Mouse (Mus musculus) myocyte (in vitro differentiated cells): ENCODE measurements around the gene Psenen. TPM values are rescaled to one million over a fixed set of nuclear protein-coding genes. Genes with fewer than 3 reads are reported as not detected.

Source experiments
- H3K27me3 ChIP-seq: one replicate; pipeline ENCODE4 v1.6.1; 2011; ENCODE audit not compliant: control insufficient read depth, insufficient read depth, insufficient read length
- H3K36me3 ChIP-seq: one replicate; pipeline ENCODE4 v1.6.1; 2011; ENCODE audit not compliant: control insufficient read depth, insufficient read depth
- H3K4me2 ChIP-seq: one replicate; pipeline ENCODE4 v1.6.1; 2011; ENCODE audit warnings: low read depth, control low read depth
- H3K4me3 ChIP-seq: one replicate; pipeline ENCODE4 v1.5.1; 2011; ENCODE audit warnings: mild to moderate bottlenecking, control low read depth, moderate library complexity
- H3K79me2 ChIP-seq: one replicate; pipeline ENCODE4 v1.6.1; 2011; ENCODE audit not compliant: control insufficient read depth, insufficient read depth
- H3ac ChIP-seq: one replicate; pipeline ENCODE4 v1.6.1; 2011; ENCODE audit not compliant: control insufficient read depth, insufficient read length
- CEBPB ChIP-seq: IDR thresholded peaks from 2 replicates; pipeline ENCODE4 v1.6.1; 2011; ENCODE audit warnings: mild to moderate bottlenecking, moderate library complexity; ENCODE audit not compliant: poor library complexity, insufficient read depth, severe bottlenecking
- E2F4 ChIP-seq: IDR thresholded peaks from one replicate; pipeline ENCODE4 v1.6.1; 2011; ENCODE audit warnings: mild to moderate bottlenecking, control low read depth, moderate library complexity; ENCODE audit not compliant: insufficient read depth
- MAX ChIP-seq: IDR thresholded peaks from one replicate; pipeline ENCODE4 v1.6.1; 2011; ENCODE audit warnings: low read depth, mild to moderate bottlenecking, control low read depth
- MYOD1 ChIP-seq, 3 experiments: IDR thresholded peaks; one replicate each; pipeline ENCODE4 v1.6.1; 2011; ENCODE audit warnings: control low read depth in 2 of 3, low read depth in 2 of 3, mild to moderate bottlenecking in 2 of 3, moderate library complexity in 1 of 3; ENCODE audit not compliant: insufficient read length in 2 of 3, control insufficient read depth in 1 of 3
- MYOG ChIP-seq, 3 experiments: IDR thresholded peaks; one replicate each; pipeline ENCODE4 v1.6.1; 2011; ENCODE audit warnings: control low read depth in 2 of 3, low read depth in 2 of 3, mild to moderate bottlenecking in 2 of 3; ENCODE audit not compliant: insufficient read length in 2 of 3, control insufficient read depth in 1 of 3, insufficient read depth in 1 of 3
- POLR2A ChIP-seq: IDR thresholded peaks from one replicate; pipeline ENCODE4 v1.6.1; 2011; ENCODE audit warnings: low read depth, mild to moderate bottlenecking, control low read depth, moderate library complexity; ENCODE audit not compliant: insufficient read length
- POLR2AphosphoS2 ChIP-seq: IDR thresholded peaks from one replicate; pipeline ENCODE4 v1.6.1; 2011; ENCODE audit warnings: low read depth, control low read depth; ENCODE audit not compliant: insufficient read length
- REST ChIP-seq: IDR thresholded peaks from one replicate; pipeline ENCODE4 v1.6.1; 2011; ENCODE audit warnings: mild to moderate bottlenecking, control low read depth, moderate library complexity; ENCODE audit not compliant: insufficient read depth, insufficient read length
- SRF ChIP-seq: IDR thresholded peaks from one replicate; pipeline ENCODE4 v1.6.1; 2011; ENCODE audit warnings: low read depth; ENCODE audit not compliant: control insufficient read depth, insufficient read length
- TCF12 ChIP-seq: IDR thresholded peaks from one replicate; pipeline ENCODE4 v1.6.1; 2011; ENCODE audit warnings: mild to moderate bottlenecking, control low read depth; ENCODE audit not compliant: poor library complexity, insufficient read depth, severe bottlenecking
- TCF3 ChIP-seq: IDR thresholded peaks from one replicate; pipeline ENCODE4 v1.6.1; 2011; ENCODE audit warnings: low read depth, control low read depth; ENCODE audit not compliant: insufficient read length
- USF1 ChIP-seq: IDR thresholded peaks from one replicate; pipeline ENCODE4 v1.6.1; 2011; ENCODE audit warnings: low read depth, mild to moderate bottlenecking, control low read depth, moderate library complexity
- polyA plus RNA-seq: library from polyadenylated mRNA; unstranded; fragments of >200 nt; fragmentation: generic; extraction: Trizol; gene quantifications from one replicate; pipeline ENCODE4 v1.2.1, GENCODE M21; 2012; ENCODE audit warnings: missing spikeins

The Psenen gene
- polyA plus RNA-seq, 1 experiment = 169 TPM

DNA sequence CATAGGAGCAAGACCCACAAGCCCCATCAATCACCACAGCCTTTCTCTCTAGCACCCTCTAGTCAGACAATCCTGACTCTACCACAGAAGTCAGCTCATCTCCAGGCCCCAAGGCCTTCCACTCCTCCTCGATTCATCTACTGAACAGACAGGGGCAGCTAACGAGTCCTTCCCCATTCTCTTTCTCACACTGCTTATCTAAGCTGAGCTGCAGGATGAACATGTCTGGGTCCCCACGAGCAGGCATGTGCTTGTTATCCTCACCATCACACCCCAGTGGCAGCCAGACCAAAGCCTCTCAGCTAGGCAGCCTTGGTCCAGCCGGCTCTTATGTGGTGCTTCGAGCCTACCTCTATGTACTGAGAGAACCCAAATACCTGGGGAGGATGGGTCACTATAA is 9.0 kb upstream of the Psenen start:
- H3K27me3 ChIP-seq = no peaks in the 10 kb centered on the region
- H3K79me2 ChIP-seq = no peaks in the 10 kb centered on the region
- no peak overlapping the region for H3ac ChIP-seq
- TF ChIP-seq POLR2A (no peak), TCF3 (no peak)
- no peak overlapping the region for H3K4me2 ChIP-seq
- no peak overlapping the region for H3K4me3 ChIP-seq
- H3K36me3 ChIP-seq = peaks cover 30% of the 10 kb centered on the region

DNA sequence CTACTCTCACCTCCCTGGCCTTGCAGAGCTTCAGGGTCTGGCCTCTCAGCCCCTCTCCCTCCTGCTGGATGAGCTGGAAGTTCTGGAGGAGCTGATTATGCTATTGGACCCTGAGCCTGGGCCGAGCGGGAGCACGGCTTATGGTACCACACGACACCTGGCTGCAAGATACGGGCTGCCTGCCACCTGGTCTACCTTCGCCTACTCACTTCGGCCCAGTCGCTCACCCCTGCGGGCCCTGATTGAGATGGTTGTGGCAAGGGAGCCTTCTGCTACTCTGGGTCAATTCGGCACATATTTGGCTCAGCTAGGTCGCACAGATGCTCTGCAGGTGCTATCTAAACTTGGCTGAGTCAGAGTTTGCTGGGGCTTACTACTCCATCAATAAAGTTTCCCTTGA is 4.1 kb upstream of the Psenen start:
- Histone ChIP-seq H3K79me2 (peaks cover 2% of the 10 kb centered on the region), H3K4me2 (no peak overlapping the region), H3K4me3 (no peak overlapping the region), H3K27me3 (no peaks in the 10 kb centered on the region), H3ac (no peak overlapping the region), H3K36me3 (peaks cover 17% of the 10 kb centered on the region)
- no peak for TF ChIP-seq TCF12
- peak; percentile 76 for TF ChIP-seq POLR2AphosphoS2
- TF ChIP-seq POLR2A = peak; percentile 20
- no peak for TF ChIP-seq REST

DNA sequence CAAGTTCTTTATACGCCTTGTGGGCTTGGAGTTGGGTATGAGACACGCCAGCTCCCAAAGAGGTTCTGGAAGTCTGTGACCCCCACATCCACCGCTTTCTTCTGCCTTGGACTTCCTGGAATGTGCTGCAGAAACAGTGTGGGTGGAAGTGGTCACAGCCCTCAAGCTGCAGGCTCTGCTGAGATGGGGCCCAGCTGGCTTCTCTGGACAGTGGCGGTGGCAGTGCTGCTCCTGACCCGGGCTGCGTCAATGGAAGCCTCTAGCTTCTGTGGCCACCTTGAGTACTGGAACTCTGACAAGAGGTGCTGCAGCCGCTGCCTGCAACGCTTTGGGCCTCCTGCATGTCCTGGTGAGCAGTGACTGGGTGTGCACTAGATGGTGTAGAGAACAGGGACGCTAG is 2.6 kb upstream of the Psenen start:
- H3K27me3 ChIP-seq = no peaks in the 10 kb centered on the region
- peaks cover 16% of the 10 kb centered on the region for H3K79me2 ChIP-seq
- H3K4me3 ChIP-seq = no peak overlapping the region
- peaks cover 9% of the 10 kb centered on the region for H3K36me3 ChIP-seq
- TF ChIP-seq MAX = no peak
- no peak for TF ChIP-seq E2F4
- TF ChIP-seq TCF12 = no peak
- no peak for TF ChIP-seq MYOG (IDR thresholded peaks at IDR 0.05; ENCODE audit: control insufficient read depth in 1 of 3, insufficient read depth in 1 of 3, insufficient read length in 2 of 3, low read depth in 2 of 3)
- TF ChIP-seq REST = no peak
- TF ChIP-seq CEBPB = no peak
- no peak for TF ChIP-seq MYOD1 (IDR thresholded peaks at IDR 0.05; ENCODE audit: control insufficient read depth in 1 of 3, insufficient read length in 2 of 3, low read depth in 2 of 3)
- no peak for TF ChIP-seq SRF
- H3K4me2 ChIP-seq = no peak overlapping the region
- no peak overlapping the region for H3ac ChIP-seq

- Histone ChIP-seq H3K4me3 (peak within 1 kb of the TSS; percentile 86), H3ac (no peak within 1 kb of the TSS), H3K79me2 (peaks cover 16% of the 10 kb centered on the region), H3K27me3 (no peaks in the 10 kb centered on the region), H3K36me3 (peaks cover 5% of the 10 kb centered on the region), H3K4me2 (peak within 1 kb of the TSS; percentile 81)
- TF ChIP-seq SRF (no peak), POLR2A (no peak), REST (no peak), MYOG (IDR thresholded peaks at IDR 0.05; ENCODE audit: control insufficient read depth in 1 of 3, insufficient read depth in 1 of 3, insufficient read length in 2 of 3, low read depth in 2 of 3) (no peak), POLR2AphosphoS2 (no peak), TCF12 (no peak), USF1 (no peak), MYOD1 (IDR thresholded peaks at IDR 0.05; ENCODE audit: control insufficient read depth in 1 of 3, insufficient read length in 2 of 3, low read depth in 2 of 3) (no peak), MAX (no peak), CEBPB (no peak), E2F4 (no peak), TCF3 (no peak)
These were observed 1.6 kb upstream of the Psenen start, which contains the start of gene Igflr1 for GRCm38 (mm10) chr7:30564970-30565571. Igflr1 (plus strand) TSS chr7:30565427.

DNA sequence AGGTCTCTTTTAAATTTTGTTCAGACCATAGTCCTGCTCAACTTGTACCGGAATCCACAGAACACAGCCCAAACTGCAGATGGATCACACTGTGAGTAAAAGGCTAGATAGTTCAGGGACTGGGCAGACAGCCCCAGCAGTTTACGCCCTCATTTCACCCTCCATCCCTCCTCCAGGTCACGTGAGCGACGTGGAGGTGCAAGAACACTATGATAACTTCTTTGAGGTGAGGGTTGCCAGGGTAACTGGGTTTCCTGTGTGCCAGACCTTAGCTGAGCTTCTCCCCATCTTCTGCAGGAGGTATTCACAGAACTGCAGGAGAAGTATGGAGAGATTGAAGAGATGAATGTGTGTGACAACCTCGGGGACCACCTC is 466 bp upstream of the Psenen start:
- Histone ChIP-seq H3K4me2 (peak overlapping the region; percentile 81), H3K36me3 (peaks cover 5% of the 10 kb centered on the region), H3K79me2 (peaks cover 16% of the 10 kb centered on the region), H3K27me3 (no peaks in the 10 kb centered on the region), H3K4me3 (peak overlapping the region; percentile 86), H3ac (peak overlapping the region; percentile 50)
- no peak for TF ChIP-seq CEBPB
- no peak for TF ChIP-seq MYOG (IDR thresholded peaks at IDR 0.05; ENCODE audit: control insufficient read depth in 1 of 3, insufficient read depth in 1 of 3, insufficient read length in 2 of 3, low read depth in 2 of 3)
- no peak for TF ChIP-seq USF1
- no peak for TF ChIP-seq MYOD1 (IDR thresholded peaks at IDR 0.05; ENCODE audit: control insufficient read depth in 1 of 3, insufficient read length in 2 of 3, low read depth in 2 of 3)
- no peak for TF ChIP-seq POLR2AphosphoS2
- TF ChIP-seq MAX = no peak
- TF ChIP-seq TCF3 = no peak
- TF ChIP-seq E2F4 = no peak
- TF ChIP-seq POLR2A = no peak
- TF ChIP-seq REST = no peak
- no peak for TF ChIP-seq SRF
- no peak for TF ChIP-seq TCF12
